Mouse (Mus musculus): ENCODE results near the gene Zfp110.
"Not testable (repeated sequence)": the region's sequence is repeated elsewhere in the genome, so short reads cannot be mapped to it uniquely, and the experiment has no call there.

Gene Zfp110

DNA sequence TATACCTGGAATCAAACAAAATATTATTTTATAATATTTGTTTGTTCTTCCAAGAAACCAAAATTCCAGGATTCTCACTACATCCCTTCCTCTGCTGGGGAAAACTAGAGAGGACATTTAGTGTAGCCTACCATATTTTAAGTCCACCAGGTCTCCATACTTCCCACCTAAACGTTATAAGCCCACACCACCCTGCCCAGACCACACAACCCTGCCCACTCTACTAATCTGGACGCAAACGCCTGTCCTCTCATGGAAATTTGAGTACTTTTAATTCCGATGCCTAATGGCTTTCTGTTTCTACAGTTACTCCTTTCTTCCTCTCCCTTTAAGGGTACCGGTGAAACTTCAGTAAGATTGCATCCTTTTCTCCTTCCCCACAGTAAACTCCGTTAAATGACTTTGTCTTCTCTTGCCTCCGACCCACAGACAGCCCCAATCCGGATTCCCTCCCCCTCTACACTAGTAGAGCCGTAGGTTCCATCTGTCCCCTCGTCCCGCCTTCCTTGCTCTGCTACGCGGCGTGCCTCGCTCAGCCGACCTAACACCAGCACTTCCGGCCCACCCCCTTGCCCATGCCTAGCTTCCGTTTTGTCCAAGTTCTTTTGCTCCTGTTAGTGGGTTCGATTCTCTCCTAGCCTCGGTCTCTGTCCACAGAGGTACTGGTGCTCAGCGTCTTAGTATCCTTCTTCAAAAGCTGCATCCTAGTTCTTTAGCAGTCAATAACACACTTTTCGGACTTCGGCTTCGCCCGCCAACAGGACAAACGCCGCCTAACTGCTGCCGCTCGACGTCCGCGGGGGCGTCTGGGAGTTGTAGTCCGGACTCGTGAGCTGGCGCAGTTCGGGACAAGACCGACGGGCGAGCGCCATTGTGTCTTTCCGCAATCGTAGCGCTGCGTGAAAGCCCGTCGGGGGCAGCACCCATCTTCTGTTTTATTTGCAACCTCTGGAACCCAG is at the start of gene Zfp110:
Zfp110 (plus strand) TSS at position 600 of the 959 bp plus-strand sequence.
- peak; percentile 78 to 79 for DNase-seq (ENCODE audit: low spot score in 2 of 2)

DNA sequence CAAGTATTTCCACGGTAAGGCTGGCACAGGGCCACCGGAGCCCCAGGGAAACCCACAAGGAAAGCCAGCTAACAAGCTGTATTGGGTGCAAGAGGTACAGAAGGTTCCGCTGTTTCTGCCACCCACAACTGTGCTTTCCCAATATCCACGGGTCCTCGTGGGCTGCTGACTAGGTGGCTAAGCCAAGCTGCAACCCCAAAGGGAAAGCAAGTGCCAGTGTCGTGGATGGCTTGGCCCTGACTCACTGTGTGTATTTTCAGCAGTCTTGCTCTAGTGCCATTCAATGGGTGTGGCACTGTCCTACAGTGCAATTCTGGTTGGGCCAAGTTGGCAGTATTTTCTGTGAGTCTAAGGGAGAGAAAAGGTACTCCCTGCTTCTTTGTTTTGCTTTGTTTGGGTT is 47.2 kb upstream of the Zfp110 start:
- DNase-seq (ENCODE audit: low spot score in 2 of 2): no peak

DNA sequence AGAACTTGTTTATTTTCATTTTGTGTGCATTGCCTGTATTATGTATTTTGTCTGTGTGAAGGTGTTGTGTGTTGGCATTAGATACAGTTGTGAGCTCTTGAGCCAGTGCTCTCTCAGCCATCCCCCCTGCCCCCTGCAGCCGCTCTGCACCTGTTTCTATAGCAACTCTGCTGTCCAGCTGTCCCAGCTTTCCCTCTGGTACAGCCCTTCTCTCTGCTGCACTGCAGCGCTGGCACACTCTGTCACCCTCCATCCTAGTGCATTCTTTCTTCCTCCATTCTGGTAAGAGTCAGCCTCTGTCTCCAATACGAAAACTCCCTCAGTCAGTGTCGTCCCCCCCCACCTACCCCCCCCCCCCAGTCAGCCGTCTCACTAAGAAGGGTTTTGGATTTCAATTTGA is 46.5 kb upstream of the Zfp110 start:
- DNase-seq (ENCODE audit: low spot score in 2 of 2): no peak

DNA sequence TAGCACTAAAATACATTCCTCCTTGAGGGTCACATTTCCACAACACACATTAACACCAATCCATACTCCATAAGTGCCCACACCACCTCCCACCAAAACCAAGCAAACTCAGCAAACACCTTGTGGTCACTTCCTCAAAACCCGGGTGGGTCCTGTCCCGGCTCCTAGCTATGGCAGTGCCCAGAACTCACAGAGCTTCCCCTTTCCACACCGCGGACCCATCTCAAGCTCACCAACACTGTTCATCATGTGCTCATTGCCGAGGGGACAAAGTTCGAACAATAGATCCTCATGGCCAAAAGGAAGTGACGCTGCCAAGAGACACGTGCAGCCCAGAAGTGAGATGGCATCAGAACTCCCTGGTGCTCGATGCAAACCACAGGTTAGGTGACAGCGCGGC is 41.9 kb upstream of the Zfp110 start:
- not testable (repeated sequence) for DNase-seq (ENCODE audit: low spot score in 2 of 2)

DNA sequence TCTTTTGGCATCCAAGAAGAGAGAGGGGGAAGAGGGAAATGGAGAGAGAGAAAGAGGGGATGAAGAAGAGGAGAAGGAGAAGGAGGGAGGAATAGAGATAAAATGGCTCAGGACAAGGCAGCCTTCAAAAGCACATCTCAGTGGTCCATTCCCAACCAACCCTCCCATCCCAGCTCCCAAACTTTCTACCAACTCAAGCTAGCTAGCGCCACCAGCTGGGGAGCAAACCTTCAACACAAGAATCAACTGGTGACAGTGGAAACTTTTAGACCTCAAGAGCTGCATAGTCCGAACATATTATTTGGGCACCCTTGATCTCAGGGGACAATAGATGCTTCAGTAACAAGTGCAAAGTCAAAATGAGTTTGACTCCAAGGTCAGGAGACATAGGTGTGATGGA is 36.6 kb upstream of the Zfp110 start:
- no peak for DNase-seq (ENCODE audit: low spot score in 2 of 2)

DNA sequence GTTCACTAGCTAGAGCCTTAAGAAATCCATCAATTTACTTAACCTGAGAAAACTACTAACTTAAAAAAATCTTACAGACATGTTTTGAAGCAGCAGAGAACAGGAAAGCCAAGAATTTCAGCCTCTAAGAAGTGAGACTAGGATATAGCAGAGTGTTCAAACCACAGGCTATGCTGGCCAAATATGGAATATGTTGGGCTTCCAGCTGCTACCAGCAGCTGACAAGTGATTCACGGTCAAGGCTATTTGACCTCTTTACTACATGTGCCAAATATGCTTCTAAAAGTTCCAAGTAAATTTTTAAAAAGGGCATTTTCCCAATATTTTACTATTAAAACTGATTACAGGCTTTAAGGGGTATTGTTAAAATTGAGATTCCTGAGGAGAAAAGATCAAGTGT is 35.0 kb upstream of the Zfp110 start:
- DNase-seq (ENCODE audit: low spot score in 2 of 2): no peak

DNA sequence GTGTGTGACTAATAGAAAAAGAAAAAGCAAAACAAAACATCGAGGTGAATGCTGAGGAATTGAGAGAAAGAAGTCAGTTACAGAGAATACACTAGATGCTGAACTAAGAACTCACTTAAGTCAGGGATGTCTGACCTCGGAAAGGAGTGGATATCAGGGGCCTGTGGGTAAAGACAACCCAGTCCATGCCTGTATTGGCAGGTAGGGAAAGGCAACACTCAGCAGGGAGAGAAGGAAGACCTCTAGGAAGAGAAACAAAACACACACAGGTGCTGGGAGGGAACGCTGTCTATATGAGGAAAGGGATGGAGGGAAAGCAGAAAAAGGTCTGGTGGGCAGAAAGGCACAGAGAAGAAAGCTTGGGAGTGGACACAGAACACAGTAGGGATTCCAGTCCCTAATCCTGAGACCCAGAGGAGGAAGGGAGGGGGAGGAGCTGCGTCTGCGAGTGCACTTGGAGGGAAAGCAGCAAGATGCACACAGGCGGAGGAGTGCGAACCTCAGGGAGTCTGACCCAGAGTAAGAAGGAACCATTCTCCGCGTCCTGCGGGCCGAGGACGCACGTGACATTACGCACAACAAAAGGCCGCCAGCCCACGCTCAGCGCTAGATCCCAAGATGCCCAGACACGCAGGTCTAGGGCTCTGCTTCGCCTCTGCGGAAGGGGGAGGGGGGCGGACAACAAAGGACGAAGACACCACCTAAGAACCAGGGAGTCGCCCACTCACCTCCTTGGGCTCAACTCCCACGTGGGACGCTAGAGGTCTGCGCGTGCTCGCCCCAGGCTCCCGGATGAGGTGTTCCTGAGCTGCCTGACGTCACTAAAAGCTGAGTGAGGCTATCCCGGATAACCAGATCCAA is 31.5 kb upstream of the Zfp110 start, which contains the start of gene Zscan18:
Zscan18 (minus strand) TSS at position 770 of the 861 bp plus-strand sequence.
- DNase-seq (ENCODE audit: low spot score in 2 of 2): peak; percentile 87 to 91

DNA sequence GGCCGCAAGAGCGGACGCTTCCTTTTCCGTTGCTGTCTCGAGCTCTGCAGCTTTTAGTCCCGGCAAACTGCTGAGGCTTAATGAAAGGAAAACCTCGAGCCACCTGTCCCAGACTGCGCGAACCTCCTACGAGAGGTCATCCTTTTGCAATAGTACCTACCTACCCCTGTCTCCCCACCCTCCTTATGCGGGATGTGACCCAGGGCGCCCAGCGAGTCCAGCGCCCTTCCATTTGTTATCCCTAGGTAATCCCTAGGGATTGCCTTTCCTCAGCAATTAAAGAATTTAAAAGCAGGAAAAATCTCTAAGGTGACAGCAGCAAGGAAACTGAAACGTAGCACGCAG is 30.9 kb upstream of the Zfp110 start:
- no peak for DNase-seq (ENCODE audit: low spot score in 2 of 2)

DNA sequence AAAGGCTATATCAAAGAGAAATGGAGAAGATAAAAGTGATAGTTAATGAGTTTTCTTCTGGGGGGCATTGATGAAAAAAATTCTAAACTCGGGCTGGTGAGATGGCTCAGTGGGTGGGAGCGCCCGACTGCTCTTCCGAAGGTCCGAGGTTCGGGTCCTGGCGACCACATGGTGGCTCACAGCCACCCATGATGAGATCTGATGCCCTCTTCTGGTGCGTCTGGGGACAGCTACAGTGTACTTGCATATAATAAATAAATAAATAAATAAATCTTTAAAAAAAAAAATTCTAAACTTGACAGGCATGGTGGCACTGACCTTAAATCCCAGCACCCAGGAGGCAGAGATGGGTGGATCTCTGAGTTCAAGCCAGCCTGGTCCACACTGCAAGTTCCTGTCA is 19.0 kb upstream of the Zfp110 start:
- no peak for DNase-seq (ENCODE audit: low spot score in 2 of 2)

DNA sequence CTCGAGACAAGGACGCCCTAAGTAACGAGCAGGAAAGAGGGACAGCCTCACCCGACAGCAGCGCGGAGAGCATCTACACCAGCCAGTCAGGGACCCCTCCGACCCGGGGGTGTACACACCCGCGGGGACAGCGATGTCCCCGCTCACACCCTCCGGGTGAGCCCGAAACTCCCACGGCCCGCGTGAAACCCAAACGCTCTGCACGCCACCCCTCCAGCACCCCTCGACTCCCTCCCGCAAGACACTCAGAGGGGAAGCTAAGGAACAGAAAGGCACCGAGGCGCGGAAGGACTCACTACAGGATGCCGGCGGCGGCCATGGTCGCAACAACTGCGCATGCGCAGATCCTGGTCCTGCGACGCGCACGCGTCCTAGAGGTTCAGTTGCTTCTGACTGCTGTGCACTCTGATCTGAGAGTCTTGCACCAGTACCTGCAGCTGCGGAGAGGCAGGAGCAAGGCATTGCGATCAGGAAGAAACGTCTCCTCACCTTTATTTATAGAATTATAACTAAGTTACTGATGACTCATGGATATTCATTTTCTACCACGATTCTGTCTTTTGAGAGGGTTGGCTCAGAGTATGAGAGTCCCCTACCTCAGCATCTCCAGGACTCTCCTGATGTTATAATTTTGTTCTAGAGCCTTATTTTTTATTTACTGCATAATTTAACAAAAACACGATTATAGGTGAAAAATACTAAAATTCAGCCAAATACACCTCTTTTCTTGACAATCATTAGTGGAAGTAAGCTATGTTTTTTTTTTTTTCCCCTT is 15.9 kb upstream of the Zfp110 start, which contains the start of gene Zfp329:
Zfp329 (minus strand) TSS at position 338 of the 775 bp plus-strand sequence.
- DNase-seq (ENCODE audit: low spot score in 2 of 2): peak; percentile 91 to 93

DNA sequence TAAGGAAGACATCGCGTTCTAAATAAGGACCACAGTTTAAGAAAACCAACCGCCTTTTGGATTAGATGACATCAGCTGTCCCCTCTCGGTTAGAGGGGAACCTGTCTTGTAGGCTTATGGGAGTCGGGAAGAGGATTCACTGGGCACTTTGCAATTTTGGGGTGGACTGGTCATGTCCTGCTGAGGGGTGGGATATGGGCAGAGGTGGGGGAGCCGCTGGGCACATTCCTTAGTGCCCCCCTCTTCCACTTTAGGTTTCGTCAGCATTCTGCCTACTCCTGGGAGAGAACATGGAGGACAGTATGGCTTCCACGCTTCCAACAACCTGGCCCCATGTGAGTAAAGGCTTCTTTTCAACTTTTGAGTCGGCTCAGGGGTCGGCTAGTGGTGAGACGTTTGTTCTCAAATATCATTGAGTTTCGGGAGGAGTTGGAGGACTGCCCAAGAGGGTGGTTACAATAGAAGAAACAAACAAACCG is 671 bp downstream of the Zfp110 start:
- DNase-seq (ENCODE audit: low spot score in 2 of 2): no peak

DNA sequence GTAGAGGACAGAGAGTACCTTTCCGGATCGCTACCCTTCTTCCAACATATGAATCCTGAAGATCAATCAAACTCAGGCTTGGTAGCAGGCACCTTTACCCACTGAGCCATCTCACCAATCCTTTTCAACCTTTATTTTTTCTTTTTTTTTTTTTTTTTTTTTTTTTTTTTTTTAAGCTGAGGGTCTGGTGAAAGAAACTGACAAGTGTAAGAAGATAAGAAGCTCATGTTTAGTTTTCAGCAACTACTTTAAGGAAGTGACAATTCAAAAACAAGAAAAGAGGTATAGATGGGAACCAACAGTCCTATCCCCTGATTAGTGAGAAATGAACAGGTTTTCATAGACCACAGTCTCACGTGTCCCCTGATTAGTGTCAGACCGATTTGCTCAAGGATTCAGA is 1.2 kb downstream of the Zfp110 start:
- no peak for DNase-seq (ENCODE audit: low spot score in 2 of 2)

DNA sequence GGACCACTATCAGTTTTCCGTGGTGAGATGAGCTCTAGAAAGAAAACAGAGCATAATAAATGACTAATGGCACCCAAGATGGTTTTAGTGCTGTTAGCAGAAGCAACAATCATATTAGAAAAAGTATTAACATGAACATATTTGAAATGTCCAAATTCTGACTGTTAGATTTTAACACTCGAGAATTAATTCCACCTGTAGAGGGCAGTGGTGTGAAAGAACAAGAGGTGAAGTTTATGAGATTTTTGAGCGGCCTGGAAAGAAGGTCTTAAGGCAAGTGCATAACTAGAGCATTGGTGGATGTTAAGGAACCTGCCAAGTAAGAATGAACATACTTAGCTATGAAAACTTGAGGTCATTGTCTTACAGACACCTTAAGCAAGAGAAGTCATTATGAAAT is 39.7 kb downstream of the Zfp110 start:
- no peak for DNase-seq (ENCODE audit: low spot score in 2 of 2)

DNA sequence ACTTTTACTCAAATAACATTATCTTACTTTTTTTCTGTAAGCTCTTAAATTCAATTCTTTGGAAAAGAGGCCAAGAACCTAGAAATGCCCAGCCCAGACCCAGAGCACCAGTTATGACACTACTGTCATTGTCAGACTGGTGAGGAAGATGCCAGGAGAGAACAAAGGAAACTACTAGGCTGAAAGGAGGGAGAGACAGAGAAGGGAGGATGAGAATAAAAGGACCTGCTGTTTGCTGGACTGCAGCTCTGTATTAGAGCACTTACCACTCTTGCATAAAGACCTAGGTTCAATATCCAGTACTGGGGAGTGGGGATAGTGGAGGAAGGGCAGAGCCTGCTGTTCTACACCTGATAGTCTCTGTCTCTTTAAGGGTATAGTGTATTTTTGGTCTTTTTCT is 45.5 kb downstream of the Zfp110 start:
- no peak for DNase-seq (ENCODE audit: low spot score in 2 of 2)

DNA sequence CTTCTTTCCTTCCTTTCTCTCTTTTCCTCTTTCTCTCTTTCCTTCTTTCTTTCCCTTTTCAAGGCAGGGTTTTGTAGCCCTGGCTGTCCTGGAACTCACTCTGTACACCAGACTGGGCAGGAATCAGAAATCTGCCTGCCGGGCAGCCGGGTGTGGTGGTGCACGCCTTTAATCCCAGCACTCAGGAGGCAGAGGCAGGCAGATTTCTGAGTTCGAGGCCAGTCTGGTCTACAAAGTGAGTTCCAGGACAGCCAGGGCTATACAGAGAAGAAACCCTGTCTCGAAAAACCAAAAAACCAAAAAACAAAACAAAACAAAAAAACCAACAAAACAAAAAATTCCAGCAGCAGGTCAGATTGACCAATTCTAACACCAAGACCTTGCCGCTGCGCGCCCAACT is 45.9 kb downstream of the Zfp110 start:
- not testable (repeated sequence) for DNase-seq (ENCODE audit: low spot score in 2 of 2)

DNA sequence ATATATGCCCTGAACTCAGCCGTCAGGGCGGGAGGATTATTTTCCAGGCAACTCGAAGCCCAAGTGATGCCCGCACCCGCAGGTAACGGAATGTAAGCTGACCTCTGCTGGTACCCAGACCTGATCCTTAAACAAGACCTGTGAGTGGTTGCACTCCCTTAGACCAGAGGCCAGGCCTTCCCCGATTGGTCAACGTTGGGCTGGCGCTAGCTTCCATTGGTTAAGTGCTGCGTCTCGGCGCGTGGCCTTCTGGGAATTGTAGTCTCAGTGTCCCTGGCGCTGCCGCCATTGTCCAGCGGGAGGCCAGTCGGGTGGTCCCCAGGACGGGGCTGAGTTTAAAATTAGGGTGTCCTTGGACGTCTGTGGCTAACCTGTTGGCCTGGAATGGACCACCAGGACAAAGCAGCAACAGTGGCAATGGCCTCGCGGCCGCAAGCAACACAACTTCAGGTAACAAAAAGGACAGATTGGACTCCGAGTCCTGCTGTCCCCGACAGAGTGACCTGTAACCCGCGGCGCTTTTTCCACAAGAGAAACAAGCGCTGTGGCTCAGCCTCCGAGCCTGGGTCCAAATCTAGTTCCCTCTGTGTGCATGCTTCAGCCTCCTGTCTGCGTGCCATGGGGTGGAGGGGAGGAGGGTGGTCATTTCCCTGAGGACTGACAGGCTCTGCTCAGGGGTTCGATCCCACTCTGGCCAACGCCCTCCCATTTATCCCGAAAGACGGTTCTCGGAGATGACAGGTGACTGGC is 46.5 kb downstream of the Zfp110 start, which contains the start of gene Zfp128:
Zfp128 (plus strand) TSS at position 267 of the 750 bp plus-strand sequence.
- peak; percentile 96 to 97 for DNase-seq (ENCODE audit: low spot score in 2 of 2)

DNA sequence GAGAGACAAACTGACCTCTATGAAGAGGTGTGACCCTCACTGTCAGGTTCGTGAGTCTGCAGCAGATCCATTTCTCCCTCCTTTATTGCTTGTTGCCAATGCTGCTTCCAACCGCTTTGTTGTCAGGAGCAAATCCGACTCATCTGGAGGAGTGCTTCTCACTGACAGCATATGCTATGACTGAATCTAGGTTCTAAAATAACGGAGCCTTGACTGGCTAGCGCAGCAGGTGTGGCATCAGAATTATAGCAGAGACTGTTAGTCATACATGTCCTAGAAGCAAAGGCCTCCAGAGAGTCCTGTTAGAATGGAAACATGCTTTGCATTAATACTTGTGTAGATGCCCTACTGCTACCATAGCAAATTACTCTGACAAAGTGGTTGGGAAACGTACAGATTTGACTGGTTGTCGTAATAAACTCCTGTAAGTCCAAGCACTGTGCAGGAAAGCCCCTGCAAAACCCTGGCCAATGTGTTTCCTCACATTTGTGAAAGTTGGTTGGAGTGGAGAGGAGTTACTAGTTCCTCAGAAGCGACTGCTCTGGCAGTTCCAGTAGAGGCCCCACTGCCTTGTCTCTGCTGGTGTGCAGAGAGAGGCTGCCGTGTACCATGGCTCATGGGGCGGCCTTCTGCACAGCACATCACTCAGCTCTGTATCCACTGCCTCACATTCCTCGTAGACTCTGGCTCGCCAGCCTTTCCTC is 52.2 kb downstream of the Zfp110 start:
- DNase-seq (ENCODE audit: low spot score in 2 of 2): no peak

DNA sequence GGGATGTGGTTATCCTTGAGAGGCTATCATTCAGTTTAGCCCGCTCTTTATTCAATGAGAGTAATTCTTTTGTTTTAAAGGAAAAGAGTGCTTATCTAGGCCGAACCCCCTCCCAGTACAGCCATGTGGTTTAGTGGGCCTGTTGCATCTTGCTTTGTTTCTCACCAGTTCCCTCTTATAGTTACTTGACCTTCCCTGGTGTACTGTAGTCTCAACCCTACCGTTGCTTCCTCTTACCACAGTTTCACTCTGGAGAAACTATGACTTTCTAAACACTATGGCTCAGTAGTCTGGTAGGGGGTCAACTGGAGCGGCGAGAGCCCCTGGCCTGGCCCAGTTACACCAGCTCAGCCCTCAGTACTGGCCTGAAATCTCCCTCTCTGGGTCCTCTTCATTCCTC is 53.0 kb downstream of the Zfp110 start:
- DNase-seq (ENCODE audit: low spot score in 2 of 2): no peak

DNA sequence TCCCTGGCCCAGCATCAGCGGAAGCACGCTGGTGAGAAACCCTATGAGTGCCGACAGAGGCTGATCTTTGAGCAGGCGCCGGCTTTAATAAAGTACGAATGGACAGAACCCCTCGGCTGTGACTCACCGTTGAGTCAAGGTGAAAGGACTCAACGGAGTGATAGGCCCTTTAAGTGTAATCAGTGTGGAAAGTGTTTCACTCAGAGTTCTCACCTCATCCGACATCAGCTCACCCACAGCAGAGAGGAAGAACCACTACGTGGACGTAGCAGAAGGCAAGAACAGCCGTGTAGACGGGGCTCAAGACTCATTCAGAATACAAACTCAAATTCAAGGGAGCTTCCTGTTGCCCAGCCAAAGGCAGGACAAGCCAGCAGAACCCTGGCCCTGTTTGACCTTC is 56.4 kb downstream of the Zfp110 start:
- DNase-seq (ENCODE audit: low spot score in 2 of 2): no peak

DNA sequence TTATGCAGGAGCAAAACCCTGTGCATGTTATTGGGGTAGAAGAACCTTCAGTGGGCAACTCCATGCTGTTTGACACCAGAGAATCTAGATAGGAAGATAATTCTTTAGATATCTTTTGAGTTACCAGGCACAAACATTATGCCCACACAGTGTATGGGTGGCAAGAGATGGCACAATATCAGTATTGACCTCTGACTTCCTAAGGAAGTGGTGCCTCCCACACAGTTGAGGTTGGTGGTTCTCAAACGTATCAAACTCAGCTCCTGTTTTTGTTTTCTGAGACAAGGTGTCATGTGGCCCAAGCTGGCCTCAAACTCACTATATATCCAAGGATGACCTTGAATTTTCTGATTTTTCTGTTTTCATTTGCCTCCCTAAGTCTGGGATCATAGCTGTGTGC is 56.8 kb downstream of the Zfp110 start:
- DNase-seq (ENCODE audit: low spot score in 2 of 2): no peak

Measured in right cerebral cortex, postnatal 36 days (tissue).